Mouse (Mus musculus) C2C12 (cell line): Measurements from ENCODE around the gene Nek4.

Source experiments
- CEBPB ChIP-seq: IDR thresholded peaks from one replicate; pipeline ENCODE4 v1.6.1; 2011; ENCODE audit warnings: low read depth, mild to moderate bottlenecking, control low read depth, moderate library complexity
- CTCF ChIP-seq: IDR thresholded peaks from one replicate; pipeline ENCODE4 v1.5.1; 2011; ENCODE audit not compliant: control insufficient read depth, insufficient read depth, insufficient read length
- MAX ChIP-seq: IDR thresholded peaks from one replicate; pipeline ENCODE4 v1.6.1; 2011; ENCODE audit warnings: mild to moderate bottlenecking, control low read depth
- MYOG ChIP-seq: IDR thresholded peaks from one replicate; pipeline ENCODE4 v1.6.1; 2011; ENCODE audit not compliant: control insufficient read depth, insufficient read length; ENCODE audit errors: extremely low read depth

- TF ChIP-seq CEBPB (no peak), CTCF (no peak), MYOG (no peak), MAX (peak; percentile 98)
Observed at GRCm38 (mm10) chr14:31018860-31019291, 67.7 kb downstream of the Nek4 start, which contains the start of the genes Pbrm1 and Gnl3.
